Mouse (Mus musculus): ENCODE measurements around the gene Slc6a5.

DNA sequence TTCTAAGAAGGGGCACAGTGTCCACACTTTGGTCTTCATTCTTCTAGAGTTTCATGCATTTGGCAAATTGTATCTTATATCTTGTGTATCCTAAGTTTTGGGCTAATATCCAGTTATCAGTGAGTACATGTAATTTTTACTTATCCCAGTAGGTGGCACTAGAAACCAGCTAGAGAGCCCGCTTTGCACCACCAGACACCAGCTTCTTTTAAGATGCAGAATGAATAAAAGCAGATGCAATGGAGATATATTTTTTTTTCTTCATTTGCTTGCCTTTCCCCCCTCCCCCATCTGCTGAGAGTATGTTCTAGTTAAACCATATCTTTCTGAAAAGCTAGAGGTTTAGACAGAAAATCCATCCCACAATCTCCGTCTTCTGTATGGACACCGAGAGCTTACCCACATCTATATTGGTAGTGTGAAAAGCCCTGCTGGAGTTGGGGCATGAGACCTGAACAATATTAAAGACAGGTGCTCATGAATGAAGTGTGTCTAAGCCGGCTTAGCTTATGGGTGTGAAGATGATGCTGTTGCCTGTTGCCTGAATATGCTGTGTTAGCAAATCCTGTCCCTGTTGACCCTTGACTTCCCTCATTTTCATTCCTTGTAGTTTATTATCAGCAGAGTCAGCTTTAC lies 43.7 kb downstream of the Slc6a5 start:
- TF ChIP-seq CTCF (IDR thresholded peaks at IDR 0.05; ENCODE audit: borderline replicate concordance, insufficient read depth, low read length) (no peak), POLR2A (IDR thresholded peaks at IDR 0.05; ENCODE audit: low read depth, low read length) (no peak)

Data from embryonic fibroblast, embryonic 13.5 days (primary cell).